Mouse (Mus musculus): ENCODE measurements around the gene Adcy4. TPM values are rescaled to one million over a fixed set of nuclear protein-coding genes. Genes with fewer than 3 reads are reported as not detected.

Gene Adcy4
- total RNA-seq (2023), result 0.27 TPM

GRCm38 (mm10) chr14:55783958-55784235, at the start of gene Adcy4:
TSS of gene Adcy4 (minus strand) at chr14:55784095.

GRCm38 (mm10) chr14:55822991-55823762, 39.3 kb upstream of the Adcy4 start, which contains the start of gene Nfatc4:
TSS of gene Nfatc4 (plus strand) at chr14:55823144.

GRCm38 (mm10) chr14:55788256-55789050, 4.6 kb upstream of the Adcy4 start, which contains the start of gene Ripk3:
TSS of gene Ripk3 (minus strand) at chr14:55788865.

DNA sequence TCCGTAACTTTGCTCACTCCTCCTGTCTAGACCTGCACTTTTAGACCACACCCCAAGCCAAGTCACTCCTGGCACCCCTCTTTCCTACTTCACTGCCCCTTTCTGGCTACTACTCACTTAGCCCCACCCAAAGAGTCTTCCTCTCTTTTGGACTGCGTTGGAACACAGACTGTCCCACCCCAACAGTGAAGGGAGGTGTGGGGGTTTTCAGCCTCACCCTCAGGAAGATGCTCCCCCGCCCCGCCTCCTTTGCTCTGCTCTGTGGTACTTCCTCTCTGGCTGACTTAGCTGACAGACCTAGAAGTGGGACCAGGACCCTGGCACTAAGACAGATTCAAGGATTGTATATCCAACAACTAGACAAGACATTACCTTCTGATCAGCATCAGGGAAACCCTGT, 18.2 kb downstream of the Adcy4 start, which contains the start of gene Ltb4r1:
Ltb4r1 (plus strand) TSS at position 267 of the 400 bp plus-strand sequence.

GRCm38 (mm10) chr14:55761163-55761562, 22.7 kb downstream of the Adcy4 start, which contains the start of gene Ltb4r2:
TSS of gene Ltb4r2 (plus strand) at chr14:55761428.

DNA sequence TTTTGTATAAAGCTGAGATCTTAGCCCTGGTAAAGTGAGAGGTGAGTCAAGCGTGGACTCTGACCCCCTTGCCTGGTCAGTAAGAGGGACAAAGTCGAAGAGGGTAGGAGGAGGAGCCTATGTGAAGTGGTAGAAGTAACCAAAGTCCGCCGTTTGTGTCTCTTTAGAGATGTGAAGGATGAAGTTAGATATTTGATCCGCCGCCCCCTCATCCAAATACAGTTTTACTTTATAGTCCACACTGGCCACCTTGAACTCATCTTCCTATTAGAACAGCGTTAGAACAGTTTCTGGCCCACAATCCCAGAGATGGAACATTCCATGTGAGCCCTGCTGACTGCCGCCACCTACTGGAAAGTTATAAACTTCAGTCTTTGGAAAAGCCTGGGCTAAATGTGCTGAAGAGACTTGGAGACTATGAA, 25.5 kb downstream of the Adcy4 start, which contains the start of gene Cideb:
Cideb (minus strand) TSS at position 96 of the 422 bp plus-strand sequence.

GRCm38 (mm10) chr14:55745180-55745860, 38.6 kb downstream of the Adcy4 start, which contains the start of the genes Dhrs1 and Nop9:
TSS of gene Dhrs1 (minus strand) at chr14:55745690.
TSS of gene Nop9 (plus strand) at chr14:55745693.

DNA sequence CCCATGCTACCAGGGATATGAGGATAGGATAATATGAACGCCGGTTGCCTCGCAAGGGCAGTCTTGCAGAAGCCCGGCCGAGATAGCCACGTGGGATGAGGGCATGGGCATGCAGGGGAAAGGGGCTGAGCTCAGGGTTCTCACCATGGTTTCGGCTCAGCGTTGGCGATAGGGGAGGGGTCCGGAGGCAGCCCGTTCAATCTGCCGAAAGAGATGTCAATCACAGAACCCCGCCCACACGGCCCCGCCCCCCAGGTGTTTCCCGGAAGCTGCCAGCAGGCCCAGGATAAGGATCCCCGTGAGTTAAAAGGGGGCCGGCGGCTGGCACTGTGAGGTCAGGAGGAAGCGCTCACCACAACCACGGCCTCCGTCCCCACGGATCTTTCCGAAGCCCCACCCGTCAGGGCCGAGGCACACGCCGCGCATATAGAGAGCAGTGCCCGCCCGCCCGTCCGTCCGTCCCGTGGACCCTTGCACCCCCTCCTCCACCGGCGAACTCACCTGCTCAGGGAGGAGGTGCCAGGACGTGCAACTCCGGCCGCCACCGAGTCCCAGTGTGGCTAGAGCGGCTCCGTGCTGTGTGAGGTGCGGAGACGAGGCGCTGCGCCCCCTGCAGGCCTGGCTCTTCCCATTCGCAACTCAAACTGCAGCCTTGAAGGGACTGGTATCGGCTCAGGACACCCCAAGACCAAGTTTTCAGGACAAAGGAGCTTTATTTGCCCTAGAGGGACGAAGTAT, 62.0 kb downstream of the Adcy4 start, which contains the start of gene Rabggta:
Rabggta (minus strand) TSS at position 564 of the 738 bp plus-strand sequence.

Other genes with a start within 250 kb of the Adcy4 start
- gene Pck2, start 243.8 kb downstream of the Adcy4 start, total RNA-seq (2023), result 16.1 TPM
- 92.5 TPM for gene Dcaf11, start 224.1 kb downstream of the Adcy4 start, total RNA-seq (2023)
- 6.4 TPM for gene A730061H03Rik, start 223.7 kb downstream of the Adcy4 start, total RNA-seq (2023)
- gene Fitm1, start 208.5 kb downstream of the Adcy4 start, total RNA-seq (2023), result not detected
- gene Psme1, start 206.0 kb downstream of the Adcy4 start, total RNA-seq (2023), result 263 TPM
- gene Emc9, start 198.8 kb downstream of the Adcy4 start, total RNA-seq (2023), result 21.5 TPM
- 386 TPM for gene Psme2, start 193.0 kb downstream of the Adcy4 start, total RNA-seq (2023)
- 96.4 TPM for gene Rnf31, start 192.4 kb downstream of the Adcy4 start, total RNA-seq (2023)
- 94.6 TPM for gene Irf9, start 180.5 kb downstream of the Adcy4 start, total RNA-seq (2023)
- gene Rec8, start 166.1 kb downstream of the Adcy4 start, total RNA-seq (2023), result 0.44 TPM
- 71.9 TPM for gene Ipo4, start 148.1 kb downstream of the Adcy4 start, total RNA-seq (2023)
- gene Gm49378, start 146.2 kb downstream of the Adcy4 start, total RNA-seq (2023), result 2.7 TPM
- 43.9 TPM for gene Tm9sf1, start 140.3 kb downstream of the Adcy4 start, total RNA-seq (2023)
- 3.5 TPM for gene Tssk4, start 133.9 kb downstream of the Adcy4 start, total RNA-seq (2023)
- 41.7 TPM for gene Mdp1, start 123.6 kb downstream of the Adcy4 start, total RNA-seq (2023)
- gene Gmpr2, start 112.2 kb downstream of the Adcy4 start, total RNA-seq (2023), result 16.2 TPM
- 153 TPM for gene Nedd8, start 112.0 kb downstream of the Adcy4 start, total RNA-seq (2023)
- gene Tinf2, start 102.3 kb downstream of the Adcy4 start, total RNA-seq (2023), result 111 TPM
- 2.0 TPM for gene Tgm1, start 70.2 kb downstream of the Adcy4 start, total RNA-seq (2023)
- 84.5 TPM for gene Rabggta, start 61.8 kb downstream of the Adcy4 start, total RNA-seq (2023)
- 18.6 TPM for gene Dhrs1, start 38.4 kb downstream of the Adcy4 start, total RNA-seq (2023)
- 22.2 TPM for gene Nop9, start 38.4 kb downstream of the Adcy4 start, total RNA-seq (2023)
- not detected for gene Cideb, start 25.6 kb downstream of the Adcy4 start, total RNA-seq (2023)
- gene Ltb4r2, start 22.7 kb downstream of the Adcy4 start, total RNA-seq (2023), result 0.21 TPM
- gene Ltb4r1, start 18.1 kb downstream of the Adcy4 start, total RNA-seq (2023), result 0.41 TPM
- 67.6 TPM for gene Ripk3, start 4.8 kb upstream of the Adcy4 start, total RNA-seq (2023)
- gene Nfatc4, start 39.0 kb upstream of the Adcy4 start, total RNA-seq (2023), result not detected
- gene Nynrin, start 69.9 kb upstream of the Adcy4 start, total RNA-seq (2023), result 1.0 TPM
- gene Cbln3, start 100.3 kb upstream of the Adcy4 start, total RNA-seq (2023), result not detected
- gene Khnyn, start 100.9 kb upstream of the Adcy4 start, total RNA-seq (2023), result 65.3 TPM
- 33.1 TPM for gene Sdr39u1, start 116.2 kb upstream of the Adcy4 start, total RNA-seq (2023)
- gene Cma1, start 160.6 kb upstream of the Adcy4 start, total RNA-seq (2023), result not detected
- gene Cma2, start 166.9 kb upstream of the Adcy4 start, total RNA-seq (2023), result not detected
- gene Mcpt1, start 233.9 kb upstream of the Adcy4 start, total RNA-seq (2023), result not detected
- gene Mcpt9, start 246.4 kb upstream of the Adcy4 start, total RNA-seq (2023), result not detected